Mouse (Mus musculus) hindbrain, embryonic 10.5 days (tissue): ENCODE results near the gene Dnase1l1. TPM values are rescaled to one million over a fixed set of nuclear protein-coding genes. Genes with fewer than 3 reads are reported as not detected.

ENCODE experiments used
- polyA plus RNA-seq: library from polyadenylated mRNA; unstranded; fragments of >200 nt; fragmentation: Nextera tagmentation; extraction: Ambion mirVana; gene quantifications from 2 replicates; pipeline ENCODE4 v1.2.1, GENCODE M21; 2016

The Dnase1l1 gene
- polyA plus RNA-seq, 1 experiment from 2014 or later: 5.2 TPM

Other genes starting within 250 kb of the Dnase1l1 start
- gene Opn1mw, start 154.9 kb downstream of the Dnase1l1 start, polyA plus RNA-seq: not detected in 2 replicates
- gene Mecp2, start 147.0 kb downstream of the Dnase1l1 start, polyA plus RNA-seq: 15.3 and 15.4 TPM in 2 replicates
- gene Tex28, start 114.5 kb downstream of the Dnase1l1 start, polyA plus RNA-seq: not detected in 2 replicates
- gene Tktl1, start 105.1 kb downstream of the Dnase1l1 start, polyA plus RNA-seq: not detected in 2 replicates
- gene Flna, start 32.5 kb downstream of the Dnase1l1 start, polyA plus RNA-seq: 215 and 271 TPM in 2 replicates
- 23.5 and 24.4 TPM in 2 replicates for gene Emd, start 27.6 kb downstream of the Dnase1l1 start, polyA plus RNA-seq
- gene Rpl10, start 11.5 kb downstream of the Dnase1l1 start, polyA plus RNA-seq: 697 and 756 TPM in 2 replicates
- 70.6 and 76.1 TPM in 2 replicates for gene Taz, start 425 bp downstream of the Dnase1l1 start, polyA plus RNA-seq
- gene Atp6ap1, start 14.8 kb upstream of the Dnase1l1 start, polyA plus RNA-seq: 103 and 112 TPM in 2 replicates
- gene Gdi1, start 22.7 kb upstream of the Dnase1l1 start, polyA plus RNA-seq: 331 and 436 TPM in 2 replicates
- gene Fam50a, start 30.7 kb upstream of the Dnase1l1 start, polyA plus RNA-seq: 66.4 and 67.8 TPM in 2 replicates
- 21.2 and 26.6 TPM in 2 replicates for gene Plxna3, start 46.7 kb upstream of the Dnase1l1 start, polyA plus RNA-seq
- 113 and 120 TPM in 2 replicates for gene Lage3, start 71.3 kb upstream of the Dnase1l1 start, polyA plus RNA-seq
- 66.2 and 68.1 TPM in 2 replicates for gene Ubl4a, start 90.9 kb upstream of the Dnase1l1 start, polyA plus RNA-seq
- 9.3 and 10.8 TPM in 2 replicates for gene Slc10a3, start 91.0 kb upstream of the Dnase1l1 start, polyA plus RNA-seq
- gene Fam3a, start 110.9 kb upstream of the Dnase1l1 start, polyA plus RNA-seq: 27.3 and 30.8 TPM in 2 replicates
- gene Ikbkg, start 111.0 kb upstream of the Dnase1l1 start, polyA plus RNA-seq: 17.0 and 20.1 TPM in 2 replicates
- 53.9 and 56.4 TPM in 2 replicates for gene G6pdx, start 146.9 kb upstream of the Dnase1l1 start, polyA plus RNA-seq
- not detected in 2 replicates for gene Gm6880, start 199.1 kb upstream of the Dnase1l1 start, polyA plus RNA-seq